In the genomic region with DNA sequence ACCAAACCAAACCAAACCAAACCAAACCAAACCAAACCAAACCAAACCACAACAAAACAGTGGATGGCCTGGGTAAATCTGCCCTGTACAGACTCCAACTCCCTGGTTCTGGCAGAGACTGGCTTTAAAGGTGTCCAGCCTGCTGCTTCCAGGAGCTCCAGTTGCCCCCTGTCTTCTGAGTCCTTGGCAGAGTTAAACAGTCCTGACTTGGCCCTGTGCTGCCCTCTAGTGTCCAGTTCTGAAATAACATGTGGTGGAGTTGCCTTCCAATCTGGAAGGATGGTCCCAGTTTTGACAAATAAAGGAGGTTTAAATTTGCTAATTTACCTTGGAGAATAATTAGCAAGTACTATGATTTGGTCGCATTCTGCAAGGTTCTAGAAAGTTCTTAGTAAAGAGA, we compare ENCODE assay signal across 7 mouse cellular contexts.
DNase-seq lines count a peak whose midpoint lies in the region; ATAC-seq and TF ChIP-seq lines count a peak whose summit lies in the region.

No protein-coding gene starts in this region.

- no peak for TF ChIP-seq POLR2A in small intestine, adult 2 months (IDR thresholded peaks at IDR 0.05; ENCODE audit: low read depth, low read length)

- peak; percentile 81; the same call in 1 of the 2 replicates for TF ChIP-seq CTCF in small intestine, adult 2 months (IDR thresholded peaks at IDR 0.05; ENCODE audit: extremely low read depth, insufficient read length, insufficient replicate concordance, low read depth, low read length)

- no peaks in the 10 kb centered on the region for H3K36me3 ChIP-seq in midbrain, embryonic 12.5 days
- H3K36me3 ChIP-seq in small intestine, adult 2 months (ENCODE audit: control insufficient read depth, insufficient read depth, low read length), result no peaks in the 10 kb centered on the region

- H3K4me2 ChIP-seq in midbrain, embryonic 12.5 days (replicated peaks), result no peak overlapping the region

- DNase-seq in WW6 (ENCODE audit: low read depth, low spot score), result peak; percentile 26
- DNase-seq in cerebellum, postnatal 14 days, result peak; percentile 95 to 97
- DNase-seq in frontal cortex, postnatal 36 days (ENCODE audit: low spot score in 2 of 2), result peak; percentile 85 to 90
- DNase-seq in hindlimb bud, embryonic 11.5 days (ENCODE audit: extremely low spot score, low read depth, low spot score), result peak; percentile 80
- DNase-seq in left cerebral cortex, adult 18-20 months (ENCODE audit: low spot score in 2 of 2), result peak; percentile 83 to 94

- WGBS in midbrain, embryonic 12.5 days, result 3% methylated on average over 1 of the region's 1 CpGs
- 2% methylated on average over 1 of the region's 1 CpGs for WGBS in small intestine, adult 2 months

- no peak overlapping the region for H3K9ac ChIP-seq in midbrain, embryonic 12.5 days (replicated peaks)

- no peaks in the 10 kb centered on the region for H3K9me3 ChIP-seq in midbrain, embryonic 12.5 days

- no peaks in the 10 kb centered on the region for H3K27me3 ChIP-seq in midbrain, embryonic 12.5 days
- H3K27me3 ChIP-seq in small intestine, adult 2 months (ENCODE audit: control insufficient read depth, insufficient read depth, low read length), result no peaks in the 10 kb centered on the region

- no peak overlapping the region for H3K27ac ChIP-seq in midbrain, embryonic 12.5 days (replicated peaks)
- H3K27ac ChIP-seq in small intestine, adult 2 months (ENCODE audit: insufficient read depth, low read depth, low read length), result no peak overlapping the region

- no peaks in the 10 kb centered on the region for H3K4me1 ChIP-seq in midbrain, embryonic 12.5 days
- peaks cover 2% of the 10 kb centered on the region; the same call in 1 of the 2 replicates for H3K4me1 ChIP-seq in small intestine, adult 2 months (ENCODE audit: control insufficient read depth, insufficient read depth, insufficient read length, low read length)

- ATAC-seq in midbrain, embryonic 12.5 days (ENCODE audit: low FRiP score, low read depth), result peak; percentile 51; the same call in 1 of the 2 replicates

- H3K4me3 ChIP-seq in midbrain, embryonic 12.5 days, result no peak overlapping the region
- no peak overlapping the region for H3K4me3 ChIP-seq in small intestine, adult 2 months (ENCODE audit: low read depth, low read length)

Comparison
In these comparisons a context has a peak if more than half of its experiments do, and no peak if none do; other contexts are left out.
1. DNase-seq: peak in every context shown above with its lines; median percentile 96 in cerebellum, postnatal 14 days; 88 in left cerebral cortex, adult 18-20 months; 88 in frontal cortex, postnatal 36 days; 80 in hindlimb bud, embryonic 11.5 days; 26 in WW6.